Mouse (Mus musculus) small intestine, adult 2 months (tissue): ENCODE measurements at regions not wholly inside any gene's neighbourhood (a gene's known extent, or its start where the extent isn't known, plus 50 kb on each side); places are given as distances from the start of the nearest gene placed in this dataset.

Experiments
- H3K27ac ChIP-seq: fragments of 200-500 bp; 2 replicates; pipeline ENCODE4 v1.5.1; 2012; ENCODE audit warnings: low read depth, low read length, control low read depth, inconsistent platforms; ENCODE audit not compliant: insufficient read depth
- H3K27me3 ChIP-seq: fragments of 200-500 bp; 2 replicates; pipeline ENCODE4 v1.6.1; 2012; ENCODE audit warnings: mild to moderate bottlenecking, moderate library complexity, low read length, inconsistent platforms; ENCODE audit not compliant: control insufficient read depth, insufficient read depth
- H3K36me3 ChIP-seq: fragments of 200-500 bp; 2 replicates; pipeline ENCODE4 v1.6.1; 2012; ENCODE audit warnings: mild to moderate bottlenecking, low read length, control low read depth, inconsistent platforms; ENCODE audit not compliant: control insufficient read depth, insufficient read depth
- H3K4me1 ChIP-seq: fragments of 200-500 bp; 2 replicates; pipeline ENCODE4 v1.6.1; 2012; ENCODE audit warnings: low read length, inconsistent platforms, mixed read lengths; ENCODE audit not compliant: control insufficient read depth, insufficient read depth, insufficient read length
- H3K4me3 ChIP-seq: fragments of 200-500 bp; 2 replicates; pipeline ENCODE4 v1.5.1; 2012; ENCODE audit warnings: low read depth, mild to moderate bottlenecking, control low read depth, inconsistent platforms, low read length, moderate library complexity
- CTCF ChIP-seq: fragments of 200-500 bp; IDR thresholded peaks from 2 replicates; pipeline ENCODE4 v1.5.1; 2012; ENCODE audit warnings: low read depth, mild to moderate bottlenecking, control low read depth, inconsistent platforms, low read length, moderate library complexity, mixed read lengths; ENCODE audit not compliant: insufficient replicate concordance, insufficient read length; ENCODE audit errors: extremely low read depth
- POLR2A ChIP-seq: fragments of 200-500 bp; IDR thresholded peaks from 2 replicates; pipeline ENCODE4 v1.6.1; 2012; ENCODE audit warnings: low read depth, mild to moderate bottlenecking, control low read depth, inconsistent platforms, low read length, moderate library complexity
- WGBS: fragments of 180-500 bp; shearing (Covaris S2); methylation state at CpG from one replicate; pipeline ENCODE4 v1.1.7; 2018; 5-methylcytosine and 5-hydroxymethylcytosine counted together

DNA sequence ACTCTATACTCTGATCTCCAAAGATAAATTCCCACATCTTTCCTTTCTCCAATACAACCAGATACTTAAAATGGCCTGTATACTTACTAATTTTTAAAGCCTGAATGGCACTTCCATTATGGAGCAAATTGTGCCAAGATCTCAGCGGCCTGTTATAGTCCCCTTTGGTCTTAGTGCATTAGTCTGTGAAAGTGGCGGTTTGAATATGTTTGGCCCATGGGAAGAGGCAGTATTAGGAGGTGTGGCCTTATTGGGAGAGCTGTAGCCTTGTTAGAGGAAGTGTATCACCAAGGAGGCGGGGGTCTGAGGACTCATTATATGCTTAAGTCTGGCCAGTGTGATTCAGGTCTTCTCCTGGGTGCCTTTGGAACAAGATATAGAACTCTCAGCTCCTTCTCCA, 127.3 kb downstream of the Diras2 start:
- WGBS = 81% methylated on average over 3 of the region's 3 CpGs
- Histone ChIP-seq H3K27ac (no peak overlapping the region), H3K4me1 (no peaks in the 10 kb centered on the region), H3K36me3 (no peaks in the 10 kb centered on the region), H3K27me3 (no peaks in the 10 kb centered on the region), H3K4me3 (no peak overlapping the region)
- TF ChIP-seq CTCF = no peak
- TF ChIP-seq POLR2A = no peak

GRCm38 (mm10) chr13:52416301-52416700, 114.8 kb downstream of the Diras2 start:
- H3K27me3 ChIP-seq = no peaks in the 10 kb centered on the region
- WGBS = 39% methylated on average over 1 of the region's 1 CpGs
- no peaks in the 10 kb centered on the region for H3K36me3 ChIP-seq
- H3K27ac ChIP-seq = no peak overlapping the region
- H3K4me1 ChIP-seq = no peaks in the 10 kb centered on the region
- TF ChIP-seq POLR2A (no peak), CTCF (no peak)
- H3K4me3 ChIP-seq = no peak overlapping the region

DNA sequence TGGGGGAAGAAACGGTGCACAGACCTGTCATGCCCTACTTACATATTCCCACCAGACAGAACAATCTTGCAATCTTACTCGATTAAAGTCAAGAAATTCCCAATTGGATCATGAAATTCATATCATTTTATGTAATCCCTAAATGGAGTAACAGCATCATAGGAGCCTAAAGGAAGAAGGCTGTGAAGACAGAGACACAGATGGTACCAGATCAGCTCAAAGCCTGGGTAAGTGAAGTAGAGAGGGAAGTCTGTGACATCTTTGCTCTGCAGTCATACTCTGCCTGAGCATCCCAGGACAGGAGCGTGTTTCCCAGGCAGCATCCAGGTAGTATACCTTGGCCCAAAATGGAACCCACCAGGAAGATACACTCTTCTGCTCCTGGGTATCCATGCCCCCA, 108.6 kb downstream of the Diras2 start:
- 86% methylated on average over 3 of the region's 3 CpGs for WGBS
- Histone ChIP-seq H3K4me1 (no peaks in the 10 kb centered on the region), H3K27me3 (no peaks in the 10 kb centered on the region), H3K27ac (no peak overlapping the region), H3K4me3 (no peak overlapping the region), H3K36me3 (no peaks in the 10 kb centered on the region)
- TF ChIP-seq POLR2A (no peak), CTCF (no peak)

GRCm38 (mm10) chr13:52428527-52428926, 102.6 kb downstream of the Diras2 start:
- H3K27me3 ChIP-seq = no peaks in the 10 kb centered on the region
- H3K27ac ChIP-seq = no peak overlapping the region
- H3K4me1 ChIP-seq = no peaks in the 10 kb centered on the region
- H3K4me3 ChIP-seq = no peak overlapping the region
- WGBS = 78% methylated on average over 5 of the region's 5 CpGs
- no peaks in the 10 kb centered on the region for H3K36me3 ChIP-seq
- TF ChIP-seq CTCF (no peak), POLR2A (no peak)

GRCm38 (mm10) chr13:52436756-52437155, 94.3 kb downstream of the Diras2 start:
- Histone ChIP-seq H3K36me3 (no peaks in the 10 kb centered on the region), H3K4me1 (no peaks in the 10 kb centered on the region), H3K27me3 (no peaks in the 10 kb centered on the region), H3K4me3 (no peak overlapping the region), H3K27ac (no peak overlapping the region)
- 77% methylated on average over 8 of the region's 8 CpGs for WGBS
- TF ChIP-seq POLR2A (no peak), CTCF (no peak)

DNA sequence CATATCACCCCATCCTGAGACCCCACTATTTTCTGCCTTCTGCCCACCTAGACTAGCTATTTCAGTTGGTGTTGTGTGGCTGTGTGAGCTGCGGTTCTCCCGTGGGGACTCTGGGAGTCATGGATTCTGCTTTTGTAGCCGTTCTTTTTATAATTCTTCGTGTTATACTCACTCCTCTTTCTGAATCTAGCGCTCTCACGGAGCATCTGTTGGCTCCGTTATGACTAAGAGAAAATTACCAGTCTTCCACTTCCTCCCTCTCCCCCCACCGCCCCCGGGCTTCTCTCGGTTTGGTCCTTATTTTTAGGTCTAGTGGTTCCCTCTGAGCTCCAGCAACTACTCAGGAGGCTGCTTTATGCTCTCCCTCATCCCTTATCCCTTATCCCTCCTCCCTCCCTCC, 85.6 kb downstream of the Diras2 start:
- Histone ChIP-seq H3K4me1 (no peaks in the 10 kb centered on the region), H3K27me3 (no peaks in the 10 kb centered on the region), H3K36me3 (no peaks in the 10 kb centered on the region), H3K27ac (no peak overlapping the region), H3K4me3 (no peak overlapping the region)
- TF ChIP-seq CTCF = no peak
- no peak for TF ChIP-seq POLR2A
- 78% methylated on average over 10 of the region's 10 CpGs for WGBS

GRCm38 (mm10) chr13:52448902-52449301, 82.2 kb downstream of the Diras2 start:
- WGBS = 74% methylated on average over 11 of the region's 11 CpGs
- H3K27me3 ChIP-seq = no peaks in the 10 kb centered on the region
- TF ChIP-seq POLR2A = no peak
- no peak overlapping the region for H3K27ac ChIP-seq
- no peaks in the 10 kb centered on the region for H3K36me3 ChIP-seq
- H3K4me1 ChIP-seq = no peaks in the 10 kb centered on the region
- no peak overlapping the region for H3K4me3 ChIP-seq

DNA sequence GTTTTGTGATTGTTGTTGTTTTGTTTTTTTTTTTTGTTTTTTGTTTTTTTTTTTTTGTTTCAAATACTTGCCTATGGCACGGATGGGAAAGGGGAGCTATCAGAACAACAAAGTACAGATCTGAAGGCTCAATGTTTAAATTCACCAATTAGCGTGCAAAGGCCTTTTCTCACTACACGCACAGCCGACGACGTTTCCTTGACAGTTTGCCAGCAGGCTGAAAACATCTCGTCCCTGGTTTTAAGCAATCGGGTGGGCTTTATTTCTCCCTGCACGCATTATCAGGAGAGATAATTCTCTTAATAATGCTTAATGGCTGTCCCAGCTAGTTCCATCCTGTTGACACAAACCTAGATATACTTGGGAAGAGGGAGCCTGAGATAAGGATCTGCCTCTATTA, 79.6 kb downstream of the Diras2 start:
- no peak overlapping the region for H3K27ac ChIP-seq
- H3K4me3 ChIP-seq = no peak overlapping the region
- TF ChIP-seq POLR2A (no peak), CTCF (no peak)
- no peaks in the 10 kb centered on the region for H3K4me1 ChIP-seq
- H3K27me3 ChIP-seq = no peaks in the 10 kb centered on the region
- WGBS = 43% methylated on average over 9 of the region's 9 CpGs
- H3K36me3 ChIP-seq = no peaks in the 10 kb centered on the region

DNA sequence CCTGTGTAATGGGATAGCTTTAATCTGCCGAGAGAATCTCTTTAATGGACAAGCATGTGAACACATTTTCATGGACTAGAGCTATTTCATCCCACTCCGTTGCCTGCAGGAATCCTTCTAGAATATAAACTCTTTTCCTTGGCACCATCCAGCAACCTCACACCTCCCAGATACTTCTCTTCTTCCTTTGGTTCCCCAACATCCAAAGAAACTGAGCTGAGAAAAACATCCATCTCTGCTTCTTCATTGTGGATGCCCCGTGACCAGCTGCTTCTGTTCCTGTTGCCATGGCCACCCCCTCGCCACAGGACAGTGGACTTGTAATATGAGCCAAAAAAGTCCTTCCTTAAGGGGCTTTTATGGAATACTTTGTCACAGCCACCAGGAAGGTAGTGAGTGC, 78.8 kb downstream of the Diras2 start:
- Histone ChIP-seq H3K27ac (no peak overlapping the region), H3K36me3 (no peaks in the 10 kb centered on the region), H3K27me3 (no peaks in the 10 kb centered on the region), H3K4me3 (no peak overlapping the region), H3K4me1 (no peaks in the 10 kb centered on the region)
- WGBS = 77% methylated on average over 4 of the region's 4 CpGs
- TF ChIP-seq POLR2A (no peak), CTCF (no peak)
